In genomic region chr5:142100176-142100575, GRCm38 (mm10) we compare ENCODE assay signal across 24 mouse cellular contexts.
A peak's percentile ranks its signal among the peaks of the same experiment; 100 is the strongest.
DNase-seq lines count a peak whose midpoint lies in the region; ATAC-seq and TF ChIP-seq lines count a peak whose summit lies in the region.
"Had no signal": no experiment of that assay in that cellular context is flagged by ENCODE, and none has a peak within 500 bp of the region (broad histone marks: within the 10 kb centered on the region; RNA-seq: fewer than 3 reads in every experiment).

No protein-coding gene starts in this region.

- H3K9ac ChIP-seq in hindbrain, embryonic 13.5 days, result no peak overlapping the region
- H3K9ac ChIP-seq in hindbrain, embryonic 16.5 days (ENCODE audit: low read depth, low read length), result no peak overlapping the region
- H3K9ac ChIP-seq in neural tube, embryonic 11.5 days (ENCODE audit: low read length), result no peak overlapping the region
- H3K9ac ChIP-seq in midbrain, postnatal 0 days (replicated peaks; ENCODE audit: low read length, poor library complexity, severe bottlenecking), result no peak overlapping the region
- H3K9ac ChIP-seq: embryonic facial prominence, embryonic 12.5 days; heart, embryonic 13.5 days; intestine, embryonic 15.5 days; limb, embryonic 12.5 days; liver, embryonic 12.5 days had no signal

- H3K27ac ChIP-seq in hindbrain, embryonic 13.5 days, result peak overlapping the region; percentile 56
- no peak overlapping the region for H3K27ac ChIP-seq in hindbrain, embryonic 16.5 days (ENCODE audit: low read depth, low read length)
- H3K27ac ChIP-seq in neural tube, embryonic 11.5 days (ENCODE audit: low read depth, low read length), result 0 out of 2 replicates have a peak overlapping the region, but pooled peaks have one; percentile 39
- no peak overlapping the region for H3K27ac ChIP-seq in midbrain, postnatal 0 days (ENCODE audit: low read depth, low read length)
- H3K27ac ChIP-seq: embryonic facial prominence, embryonic 12.5 days; heart, embryonic 13.5 days; intestine, embryonic 15.5 days; limb, embryonic 12.5 days; liver, embryonic 12.5 days; stomach, postnatal 0 days had no signal

- H3K36me3 ChIP-seq in hindbrain, embryonic 13.5 days, result no peaks in the 10 kb centered on the region
- H3K36me3 ChIP-seq in hindbrain, embryonic 16.5 days (ENCODE audit: control insufficient read depth, insufficient read depth, low read length), result no peaks in the 10 kb centered on the region
- no peaks in the 10 kb centered on the region for H3K36me3 ChIP-seq in neural tube, embryonic 11.5 days (ENCODE audit: control insufficient read depth, insufficient read depth, low read length)
- H3K36me3 ChIP-seq in midbrain, postnatal 0 days (ENCODE audit: insufficient read depth, low read length), result no peaks in the 10 kb centered on the region
- H3K36me3 ChIP-seq: embryonic facial prominence, embryonic 12.5 days; G1E; limb, embryonic 12.5 days; liver, embryonic 12.5 days had no signal

- peak; percentile 8 for DNase-seq in cerebellum, adult 8-10 months
- no peak for DNase-seq in cerebellum, postnatal 4 days (ENCODE audit: low spot score in 2 of 2)
- no peak for DNase-seq in neural tube, embryonic 11.5 days (ENCODE audit: low spot score)
- no peak for DNase-seq in neural tube, embryonic 10.5 days (ENCODE audit: extremely low spot score, low spot score)
- DNase-seq in midbrain, postnatal 0 days (ENCODE audit: low spot score), result peak; percentile 19
- no peak for DNase-seq in ovary, postnatal 10 days (ENCODE audit: low spot score)
- DNase-seq: adrenal gland, postnatal 10 days; gastrocnemius, postnatal 14 days; heart, adult 18-20 months; kidney, adult 9 months; kidney, postnatal 4 days; lung, adult 2 months; right cerebral cortex, adult 18-20 months had no signal

- WGBS in hindbrain, embryonic 13.5 days, result 46% methylated on average over 7 of the region's 7 CpGs
- WGBS in hindbrain, embryonic 16.5 days, result 37% methylated on average over 7 of the region's 7 CpGs
- 30% methylated on average over 7 of the region's 7 CpGs for WGBS in neural tube, embryonic 11.5 days
- 48% methylated on average over 7 of the region's 7 CpGs for WGBS in midbrain, postnatal 0 days

- no peaks in the 10 kb centered on the region for H3K9me3 ChIP-seq in hindbrain, embryonic 13.5 days
- H3K9me3 ChIP-seq in hindbrain, embryonic 16.5 days (ENCODE audit: control insufficient read depth, low read length), result no peaks in the 10 kb centered on the region
- H3K9me3 ChIP-seq in neural tube, embryonic 11.5 days (ENCODE audit: control insufficient read depth, low read length), result no peaks in the 10 kb centered on the region
- no peaks in the 10 kb centered on the region for H3K9me3 ChIP-seq in midbrain, postnatal 0 days (ENCODE audit: low read length)
- H3K9me3 ChIP-seq: embryonic facial prominence, embryonic 12.5 days; heart, embryonic 13.5 days; intestine, embryonic 15.5 days had no signal

- no peak overlapping the region for H3K4me2 ChIP-seq in hindbrain, embryonic 13.5 days
- H3K4me2 ChIP-seq in hindbrain, embryonic 16.5 days (ENCODE audit: low read length), result no peak overlapping the region
- H3K4me2 ChIP-seq in neural tube, embryonic 11.5 days (ENCODE audit: low read depth), result no peak overlapping the region
- H3K4me2 ChIP-seq in midbrain, postnatal 0 days (ENCODE audit: low read depth, low read length, poor library complexity, severe bottlenecking), result no peak overlapping the region
- H3K4me2 ChIP-seq: embryonic facial prominence, embryonic 12.5 days; heart, embryonic 13.5 days; intestine, embryonic 15.5 days; limb, embryonic 12.5 days; liver, embryonic 12.5 days had no signal

- H3K4me3 ChIP-seq in hindbrain, embryonic 13.5 days, result no peak overlapping the region
- H3K4me3 ChIP-seq in hindbrain, embryonic 16.5 days (ENCODE audit: low read length), result no peak overlapping the region
- no peak overlapping the region for H3K4me3 ChIP-seq in neural tube, embryonic 11.5 days (ENCODE audit: low read depth, low read length)
- H3K4me3 ChIP-seq in midbrain, postnatal 0 days (ENCODE audit: low read depth, low read length), result no peak overlapping the region
- H3K4me3 ChIP-seq: embryonic facial prominence, embryonic 12.5 days; erythroblast, embryonic 14.5 days; heart, embryonic 13.5 days; intestine, embryonic 15.5 days; limb, embryonic 12.5 days; liver, embryonic 12.5 days had no signal

- ATAC-seq in hindbrain, embryonic 13.5 days (ENCODE audit: low FRiP score), result no peak
- no peak for ATAC-seq in hindbrain, embryonic 16.5 days
- peak; percentile 50; the same call in 1 of the 2 replicates for ATAC-seq in neural tube, embryonic 11.5 days (ENCODE audit: insufficient read depth, low FRiP score, low TSS enrichment)
- no peak for ATAC-seq in midbrain, postnatal 0 days (ENCODE audit: low FRiP score)
- ATAC-seq: activated CD4-positive, CD25-positive, alpha-beta regulatory T cell, adult 4 months; intestine, embryonic 15.5 days; liver, embryonic 12.5 days had no signal

- 0 out of 2 replicates have a peak, but pooled peaks cover 9% of the 10 kb centered on the region for H3K27me3 ChIP-seq in hindbrain, embryonic 13.5 days
- H3K27me3 ChIP-seq in hindbrain, embryonic 16.5 days (replicated peaks; ENCODE audit: control insufficient read depth, insufficient read depth, low read length), result no peaks in the 10 kb centered on the region
- no peaks in the 10 kb centered on the region for H3K27me3 ChIP-seq in neural tube, embryonic 11.5 days (ENCODE audit: control insufficient read depth, insufficient read depth, low read length)
- no peaks in the 10 kb centered on the region for H3K27me3 ChIP-seq in midbrain, postnatal 0 days (ENCODE audit: insufficient read depth, low read length)
- H3K27me3 ChIP-seq: embryonic facial prominence, embryonic 12.5 days; heart, embryonic 13.5 days; intestine, embryonic 15.5 days; limb, embryonic 12.5 days; liver, embryonic 12.5 days had no signal

- TF ChIP-seq CTCF in midbrain, postnatal 0 days (IDR thresholded peaks at IDR 0.05), result no peak

- H3K4me1 ChIP-seq in hindbrain, embryonic 13.5 days (replicated peaks), result 0 out of 2 replicates have a peak, but pooled peaks cover 6% of the 10 kb centered on the region
- H3K4me1 ChIP-seq in hindbrain, embryonic 16.5 days (ENCODE audit: control insufficient read depth, insufficient read depth, low read depth, low read length), result no peaks in the 10 kb centered on the region
- H3K4me1 ChIP-seq in neural tube, embryonic 11.5 days (ENCODE audit: control insufficient read depth, insufficient read depth, low read length), result no peaks in the 10 kb centered on the region
- no peaks in the 10 kb centered on the region for H3K4me1 ChIP-seq in midbrain, postnatal 0 days (ENCODE audit: insufficient read depth, low read length)
- H3K4me1 ChIP-seq: embryonic facial prominence, embryonic 12.5 days; heart, embryonic 13.5 days; intestine, embryonic 15.5 days; limb, embryonic 12.5 days; liver, embryonic 12.5 days had no signal

Comparison
In these comparisons a context has a peak if more than half of its experiments do, and no peak if none do; other contexts are left out.
1. DNase-seq: peak in cerebellum, adult 8-10 months (single experiment) and midbrain, postnatal 0 days (single experiment); none in cerebellum, postnatal 4 days (0 of 2), neural tube, embryonic 11.5 days (single experiment), neural tube, embryonic 10.5 days (single experiment) and ovary, postnatal 10 days (single experiment).
2. H3K27ac ChIP-seq: peak in hindbrain, embryonic 13.5 days (single experiment) and neural tube, embryonic 11.5 days (single experiment); none in hindbrain, embryonic 16.5 days (single experiment) and midbrain, postnatal 0 days (single experiment).